Mouse (Mus musculus): ENCODE measurements around the gene Prrc2b.

Gene Prrc2b

GRCm38 (mm10) chr2:32162646-32163045, 11.8 kb downstream of the Prrc2b start:
- DNase-seq = no peak

GRCm38 (mm10) chr2:32163057-32163456, 12.2 kb downstream of the Prrc2b start:
- no peak for DNase-seq

- no peak for DNase-seq
These were observed 13.6 kb downstream of the Prrc2b start for GRCm38 (mm10) chr2:32164503-32164902.

- no peak for DNase-seq
These were observed 14.3 kb downstream of the Prrc2b start for GRCm38 (mm10) chr2:32165040-32165800.

- DNase-seq = no peak
These were observed 15.7 kb downstream of the Prrc2b start for GRCm38 (mm10) chr2:32166581-32166980.

- no peak for DNase-seq
These were observed 16.3 kb downstream of the Prrc2b start for GRCm38 (mm10) chr2:32167034-32167770.

- peak in 1 of 2 experiments; percentile 61 for DNase-seq
These were observed 16.9 kb downstream of the Prrc2b start for GRCm38 (mm10) chr2:32167819-32168218.

GRCm38 (mm10) chr2:32169292-32169691, 18.4 kb downstream of the Prrc2b start:
- no peak for DNase-seq

GRCm38 (mm10) chr2:32170010-32170409, 19.1 kb downstream of the Prrc2b start:
- DNase-seq = no peak

- peak; percentile 61 to 72 for DNase-seq
These were observed 21.0 kb downstream of the Prrc2b start for GRCm38 (mm10) chr2:32171658-32172433.

GRCm38 (mm10) chr2:32174170-32174741, 23.4 kb downstream of the Prrc2b start:
- peak; percentile 87 to 89 for DNase-seq

- peak; percentile 83 to 84 for DNase-seq
These were observed 24.2 kb downstream of the Prrc2b start for GRCm38 (mm10) chr2:32175051-32175466.

GRCm38 (mm10) chr2:32175508-32175907, 24.6 kb downstream of the Prrc2b start:
- no peak for DNase-seq

GRCm38 (mm10) chr2:32176848-32177247, 26.0 kb downstream of the Prrc2b start:
- peak; percentile 75 for DNase-seq

GRCm38 (mm10) chr2:32177397-32178060, 26.6 kb downstream of the Prrc2b start:
- peak; percentile 56 to 69 for DNase-seq

- DNase-seq = no peak
These were observed 28.5 kb downstream of the Prrc2b start for GRCm38 (mm10) chr2:32179363-32179762.

GRCm38 (mm10) chr2:32180127-32180526, 29.2 kb downstream of the Prrc2b start:
- no peak for DNase-seq

- DNase-seq = no peak
These were observed 30.5 kb downstream of the Prrc2b start for GRCm38 (mm10) chr2:32181364-32181763.

- DNase-seq = no peak
These were observed 31.2 kb downstream of the Prrc2b start for GRCm38 (mm10) chr2:32182119-32182518.

- peak; percentile 72 to 75 for DNase-seq
These were observed 31.9 kb downstream of the Prrc2b start for GRCm38 (mm10) chr2:32182676-32183296.

GRCm38 (mm10) chr2:32187019-32187551, 36.2 kb downstream of the Prrc2b start:
- peak; percentile 80 to 86 for DNase-seq
